ENCODE assay signal across 1 mouse cellular context in the genomic region with DNA sequence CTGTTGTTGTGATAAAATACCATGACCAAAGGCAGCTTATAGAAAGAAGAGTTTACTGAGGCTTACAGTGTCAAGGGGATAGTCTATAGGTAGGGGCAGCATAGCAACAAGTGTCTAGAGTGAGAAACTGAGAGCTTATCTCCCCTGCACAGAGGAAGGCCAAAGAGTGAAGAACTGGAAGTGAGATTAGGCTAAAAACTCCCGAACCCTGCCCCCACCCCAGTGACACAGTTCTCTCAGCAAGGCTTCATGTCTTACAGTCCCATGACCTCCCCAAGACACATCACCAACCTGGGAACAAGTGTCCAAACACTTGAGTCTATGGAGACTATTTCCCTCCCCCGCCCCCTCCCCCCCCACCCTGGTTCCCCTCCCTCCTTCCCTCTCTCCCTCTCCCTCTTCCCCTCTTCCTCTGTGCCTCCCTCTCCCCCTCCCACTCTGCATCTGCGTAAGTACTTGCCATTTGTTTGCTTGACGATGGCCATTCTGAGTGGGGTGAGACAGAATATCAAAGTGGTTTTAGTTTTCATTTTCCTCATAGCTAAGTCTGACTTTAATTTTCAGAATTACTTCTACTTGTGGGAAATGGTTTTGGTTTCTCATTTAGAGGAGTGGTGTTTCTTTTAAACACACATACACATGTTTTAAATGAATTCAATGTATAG.
TF ChIP-seq lines count a peak whose summit lies in the region.

No protein-coding gene starts in this region.

TF ChIP-seq in MEL, 35 proteins besides CTCF, POLR2A, EP300 and RAD21 (continued from another document):
- peak; percentile 73 for TF ChIP-seq TCF12 (IDR thresholded peaks at IDR 0.05; ENCODE audit: low read depth, low read length)
- 0 out of 2 replicates have a peak, but pooled peaks have one; percentile 22 for TF ChIP-seq ETS1 (IDR thresholded peaks at IDR 0.05; ENCODE audit: low read depth, low read length)
- TF ChIP-seq GATA1 (IDR thresholded peaks at IDR 0.05; ENCODE audit: low read depth, low read length) = peak; percentile 73
